In the genomic region with DNA sequence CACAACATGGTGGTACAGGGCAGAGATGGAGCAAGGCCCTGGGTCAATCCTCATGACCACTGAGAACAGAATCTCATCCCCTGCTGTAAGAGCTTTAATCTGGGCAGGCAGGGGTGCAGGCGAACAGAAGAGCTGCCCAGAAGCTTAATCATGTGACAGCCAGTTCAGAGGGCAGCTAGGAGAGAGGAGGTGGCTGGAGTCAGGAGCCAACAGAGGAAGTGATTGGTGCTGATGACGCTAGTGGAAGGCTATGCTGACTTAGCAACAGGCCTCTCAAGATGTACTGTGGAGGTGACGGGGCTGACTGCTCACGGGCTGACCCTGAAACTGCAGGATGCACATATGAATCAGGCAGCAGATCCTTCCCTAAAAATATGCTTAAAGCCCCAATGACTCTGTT, we compare ENCODE assay signal across 14 mouse cellular contexts. TPM values are rescaled to one million over a fixed set of nuclear protein-coding genes. Genes with fewer than 3 reads are reported as not detected.
DNase-seq lines count a peak whose midpoint lies in the region; ATAC-seq and TF ChIP-seq lines count a peak whose summit lies in the region.
"Had no signal": no experiment of that assay in that cellular context is flagged by ENCODE, and none has a peak within 500 bp of the region (broad histone marks: within the 10 kb centered on the region; RNA-seq: fewer than 3 reads in every experiment).

No protein-coding gene starts in this region.

- no peaks in the 10 kb centered on the region; the same call in 1 of the 2 replicates for H3K4me1 ChIP-seq in liver, adult 2 months (ENCODE audit: control insufficient read depth, insufficient read depth, low read length)
- H3K4me1 ChIP-seq in liver, embryonic 12.5 days: no peaks in the 10 kb centered on the region; the same call in 1 of the 2 replicates
- no peaks in the 10 kb centered on the region for H3K4me1 ChIP-seq in stomach, embryonic 16.5 days (ENCODE audit: control insufficient read depth, insufficient read depth, low read length)
- H3K4me1 ChIP-seq: stomach, embryonic 15.5 days had no signal

- H3K9ac ChIP-seq in liver, adult 2 months (ENCODE audit: low read depth, low read length): no peak overlapping the region
- no peak overlapping the region for H3K9ac ChIP-seq in liver, embryonic 12.5 days
- peak overlapping the region; percentile 31; the same call in 1 of the 2 replicates for H3K9ac ChIP-seq in stomach, embryonic 16.5 days (ENCODE audit: low read length)
- H3K9ac ChIP-seq: forebrain, embryonic 15.5 days; hindbrain, embryonic 14.5 days; lung, embryonic 14.5 days; stomach, embryonic 15.5 days had no signal

- ATAC-seq in liver, embryonic 12.5 days: no peak
- ATAC-seq in stomach, embryonic 16.5 days (ENCODE audit: insufficient read depth, low FRiP score): no peak
- ATAC-seq: forebrain, embryonic 15.5 days had no signal

- 36% methylated on average over 4 of the region's 4 CpGs for WGBS in liver, adult 2 months
- WGBS in liver, embryonic 12.5 days (ENCODE audit: insufficient replicate concordance): 25% methylated on average over 4 of the region's 4 CpGs
- 39% methylated on average over 4 of the region's 4 CpGs for WGBS in stomach, embryonic 16.5 days

- TF ChIP-seq POLR2A in liver, adult 2 months (IDR thresholded peaks at IDR 0.05; ENCODE audit: extremely low read depth, insufficient read depth, low read length): no peak

- no peaks in the 10 kb centered on the region for H3K9me3 ChIP-seq in liver, embryonic 12.5 days (replicated peaks)
- no peaks in the 10 kb centered on the region for H3K9me3 ChIP-seq in stomach, embryonic 16.5 days (replicated peaks; ENCODE audit: control insufficient read depth, low read length)
- H3K9me3 ChIP-seq: forebrain, embryonic 15.5 days; stomach, embryonic 15.5 days had no signal

- H3K36me3 ChIP-seq in liver, adult 2 months (ENCODE audit: control insufficient read depth, insufficient read depth, low read length): no peaks in the 10 kb centered on the region
- no peaks in the 10 kb centered on the region for H3K36me3 ChIP-seq in liver, embryonic 12.5 days
- no peaks in the 10 kb centered on the region for H3K36me3 ChIP-seq in stomach, embryonic 16.5 days (ENCODE audit: control insufficient read depth, insufficient read depth, low read length)
- H3K36me3 ChIP-seq: forebrain, embryonic 15.5 days; stomach, embryonic 15.5 days had no signal

- H3K79me2 ChIP-seq in liver, adult 2 months (ENCODE audit: control insufficient read depth, insufficient read depth, low read length): no peaks in the 10 kb centered on the region

- DNase-seq in adrenal gland, postnatal 14 days: peak; percentile 46
- DNase-seq in adrenal gland, adult 18-20 months (ENCODE audit: low spot score in 2 of 2): no peak
- peak; percentile 68 for DNase-seq in liver, adult 2 months (ENCODE audit: extremely low read depth, low read depth, low spot score)
- DNase-seq in kidney, postnatal 10 days: peak; percentile 34
- no peak for DNase-seq in cerebellum, postnatal 4 days (ENCODE audit: low spot score in 2 of 2)
- no peak for DNase-seq in cerebellum, adult 9-11 months
- DNase-seq: cerebellum, postnatal 25 days; gastrocnemius, postnatal 10 days; lung, embryonic 14.5 days had no signal

- H3K27me3 ChIP-seq in liver, adult 2 months (ENCODE audit: control insufficient read depth, insufficient read depth, low read length): no peaks in the 10 kb centered on the region
- no peaks in the 10 kb centered on the region for H3K27me3 ChIP-seq in liver, embryonic 12.5 days (replicated peaks)
- H3K27me3 ChIP-seq in stomach, embryonic 16.5 days (ENCODE audit: control insufficient read depth, insufficient read depth, low read length): no peaks in the 10 kb centered on the region
- H3K27me3 ChIP-seq: forebrain, embryonic 15.5 days; stomach, embryonic 15.5 days had no signal

- no peak overlapping the region for H3K27ac ChIP-seq in liver, adult 2 months (replicated peaks; ENCODE audit: insufficient read depth, low read depth, low read length)
- no peak overlapping the region for H3K27ac ChIP-seq in liver, embryonic 12.5 days
- H3K27ac ChIP-seq in stomach, embryonic 16.5 days (ENCODE audit: low read length): no peak overlapping the region
- H3K27ac ChIP-seq: forebrain, embryonic 15.5 days; hindbrain, embryonic 14.5 days; stomach, embryonic 15.5 days had no signal

- no peak overlapping the region for H3K4me2 ChIP-seq in liver, embryonic 12.5 days
- no peak overlapping the region for H3K4me2 ChIP-seq in stomach, embryonic 16.5 days (ENCODE audit: low read depth, low read length)
- H3K4me2 ChIP-seq: forebrain, embryonic 15.5 days; hindbrain, embryonic 14.5 days; lung, embryonic 14.5 days; stomach, embryonic 15.5 days had no signal

- TF ChIP-seq CTCF in liver, adult 2 months (IDR thresholded peaks at IDR 0.05; ENCODE audit: low read depth, low read length): no peak

- H3K4me3 ChIP-seq in liver, adult 2 months (ENCODE audit: insufficient read depth, low read depth, low read length): no peak overlapping the region
- no peak overlapping the region for H3K4me3 ChIP-seq in liver, embryonic 12.5 days
- no peak overlapping the region for H3K4me3 ChIP-seq in stomach, embryonic 16.5 days (replicated peaks; ENCODE audit: low read length)
- H3K4me3 ChIP-seq: forebrain, embryonic 15.5 days; stomach, embryonic 15.5 days had no signal

RNA-seq across cellular contexts. Expression of a gene that starts 24.7 kb away (rescaled TPM):
- total RNA-seq in adrenal gland, postnatal 14 days (2021): 80.2 and 97.3 TPM in 2 replicates
- total RNA-seq in adrenal gland, adult 18-20 months (2021): 10 to 100 TPM; 63.0 to 71.1 TPM
- total RNA-seq in liver, adult 2 months (2014; rRNA removed): 21.3 and 32.6 TPM in 2 replicates
- polyA plus RNA-seq in liver, adult 2 months (2012; rRNA removed): 42.4 and 50.1 TPM in 2 replicates
- polyA plus RNA-seq in liver, embryonic 12.5 days (2016; fragmentation: Nextera tagmentation; extraction: Ambion mirVana): 289 and 313 TPM in 2 replicates
- 258 and 338 TPM in 2 replicates for polyA plus RNA-seq in stomach, embryonic 16.5 days (2015; fragmentation: Nextera tagmentation; extraction: Ambion mirVana)

RNA-seq across cellular contexts. Expression of a gene that starts 35.3 kb away (rescaled TPM):
- 8.5 and 11.8 TPM in 2 replicates for total RNA-seq in adrenal gland, postnatal 14 days (2021)
- 10 to 100 TPM in 1 of 2 experiments, 1 to 10 TPM in 1; 6.5 to 13.6 TPM for total RNA-seq in adrenal gland, adult 18-20 months (2021)
- 0.18 and 1.1 TPM in 2 replicates for total RNA-seq in liver, adult 2 months (2014; rRNA removed)
- polyA plus RNA-seq in liver, adult 2 months (2012; rRNA removed): 0.44 and 1.2 TPM in 2 replicates
- 5.7 and 5.9 TPM in 2 replicates for polyA plus RNA-seq in liver, embryonic 12.5 days (2016; fragmentation: Nextera tagmentation; extraction: Ambion mirVana)
- 5.9 and 6.1 TPM in 2 replicates for polyA plus RNA-seq in stomach, embryonic 16.5 days (2015; fragmentation: Nextera tagmentation; extraction: Ambion mirVana)

RNA-seq across cellular contexts. Expression of a gene that starts 36.0 kb away (rescaled TPM):
- total RNA-seq in adrenal gland, postnatal 14 days (2021): 38.2 and 43.8 TPM in 2 replicates
- 10 to 100 TPM; 24.7 to 30.2 TPM for total RNA-seq in adrenal gland, adult 18-20 months (2021)
- 10.5 and 12.0 TPM in 2 replicates for total RNA-seq in liver, adult 2 months (2014; rRNA removed)
- polyA plus RNA-seq in liver, adult 2 months (2012; rRNA removed): 1.6 and 1.8 TPM in 2 replicates
- polyA plus RNA-seq in liver, embryonic 12.5 days (2016; fragmentation: Nextera tagmentation; extraction: Ambion mirVana): 52.9 and 53.3 TPM in 2 replicates
- 55.2 and 60.2 TPM in 2 replicates for polyA plus RNA-seq in stomach, embryonic 16.5 days (2015; fragmentation: Nextera tagmentation; extraction: Ambion mirVana)

Comparison
In these comparisons a context has a peak if more than half of its experiments do, and no peak if none do; other contexts are left out.
1. DNase-seq: peak in adrenal gland, postnatal 14 days (single experiment), liver, adult 2 months (single experiment) and kidney, postnatal 10 days (single experiment); none in adrenal gland, adult 18-20 months (0 of 2), cerebellum, postnatal 4 days (0 of 2) and cerebellum, adult 9-11 months (single experiment).